Mouse (Mus musculus) embryonic facial prominence, embryonic 11.5 days (tissue): ENCODE results near the gene Rbbp7. TPM values are rescaled to one million over a fixed set of nuclear protein-coding genes. Genes with fewer than 3 reads are reported as not detected.

Experiments used
- ATAC-seq: fragments of 200-750 bp; cut with Nextera tagmentation; replicated peaks from 2 replicates; pipeline ENCODE4 v1.8.0; 2017; ENCODE audit warnings: low read depth; ENCODE audit not compliant: insufficient number of reproducible peaks, low FRiP score, low TSS enrichment
- DNase-seq: peaks from one replicate; pipeline ENCODE4 v3.0.0-alpha.2; 2015; ENCODE audit warnings: low spot score
- H3K27ac ChIP-seq: fragments of 300-500 bp; sonication (generic); replicated peaks from 2 replicates; pipeline ENCODE4 v1.5.1; 2014; ENCODE audit warnings: mild to moderate bottlenecking, low read depth, low read length, control low read depth
- H3K27me3 ChIP-seq: fragments of 300-500 bp; sonication (generic); 2 replicates; pipeline ENCODE4 v1.6.1; 2014; ENCODE audit warnings: mild to moderate bottlenecking, low read length, moderate library complexity, mixed read lengths; ENCODE audit not compliant: control insufficient read depth, insufficient read depth
- H3K36me3 ChIP-seq: fragments of 300-500 bp; sonication (generic); replicated peaks from 2 replicates; pipeline ENCODE4 v1.6.1; 2014; ENCODE audit warnings: low read depth, mild to moderate bottlenecking, low read length, moderate library complexity, mixed read lengths; ENCODE audit not compliant: control insufficient read depth, insufficient read depth
- H3K4me1 ChIP-seq: fragments of 300-500 bp; sonication (generic); 2 replicates; pipeline ENCODE4 v1.6.1; 2014; ENCODE audit warnings: low read length, mixed read lengths; ENCODE audit not compliant: control insufficient read depth, insufficient read depth
- H3K4me2 ChIP-seq: fragments of 300-500 bp; sonication (generic); 2 replicates; pipeline ENCODE4 v1.6.1; 2014; ENCODE audit warnings: low read depth, mild to moderate bottlenecking, control low read depth, low read length, moderate library complexity
- H3K4me3 ChIP-seq: fragments of 300-500 bp; sonication (generic); 2 replicates; pipeline ENCODE4 v1.5.1; 2014; ENCODE audit warnings: low read depth, low read length, control low read depth
- H3K9ac ChIP-seq: fragments of 300-500 bp; sonication (generic); replicated peaks from 2 replicates; pipeline ENCODE4 v1.6.1; 2014; ENCODE audit warnings: mild to moderate bottlenecking, control low read depth, low read length
- H3K9me3 ChIP-seq: fragments of 300-500 bp; sonication (generic); replicated peaks from 2 replicates; pipeline ENCODE4 v1.6.1; 2016; ENCODE audit warnings: mild to moderate bottlenecking, low read length, inconsistent platforms, mixed read lengths; ENCODE audit not compliant: control insufficient read depth
- WGBS: fragments of 180-500 bp; shearing (Covaris S2); extraction: QIAGEN DNeasy Blood & Tissue Kit; methylation state at CpG from one replicate; pipeline ENCODE4 v1.1.7; 2014; 5-methylcytosine and 5-hydroxymethylcytosine counted together
- polyA plus RNA-seq: library from polyadenylated mRNA; unstranded; fragments of >200 nt; fragmentation: Nextera tagmentation; extraction: Ambion mirVana; gene quantifications from 2 replicates; pipeline ENCODE4 v1.2.1, GENCODE M21; 2014

Gene Rbbp7
- polyA plus RNA-seq, 1 experiment from 2014 or later: 426 TPM

DNA sequence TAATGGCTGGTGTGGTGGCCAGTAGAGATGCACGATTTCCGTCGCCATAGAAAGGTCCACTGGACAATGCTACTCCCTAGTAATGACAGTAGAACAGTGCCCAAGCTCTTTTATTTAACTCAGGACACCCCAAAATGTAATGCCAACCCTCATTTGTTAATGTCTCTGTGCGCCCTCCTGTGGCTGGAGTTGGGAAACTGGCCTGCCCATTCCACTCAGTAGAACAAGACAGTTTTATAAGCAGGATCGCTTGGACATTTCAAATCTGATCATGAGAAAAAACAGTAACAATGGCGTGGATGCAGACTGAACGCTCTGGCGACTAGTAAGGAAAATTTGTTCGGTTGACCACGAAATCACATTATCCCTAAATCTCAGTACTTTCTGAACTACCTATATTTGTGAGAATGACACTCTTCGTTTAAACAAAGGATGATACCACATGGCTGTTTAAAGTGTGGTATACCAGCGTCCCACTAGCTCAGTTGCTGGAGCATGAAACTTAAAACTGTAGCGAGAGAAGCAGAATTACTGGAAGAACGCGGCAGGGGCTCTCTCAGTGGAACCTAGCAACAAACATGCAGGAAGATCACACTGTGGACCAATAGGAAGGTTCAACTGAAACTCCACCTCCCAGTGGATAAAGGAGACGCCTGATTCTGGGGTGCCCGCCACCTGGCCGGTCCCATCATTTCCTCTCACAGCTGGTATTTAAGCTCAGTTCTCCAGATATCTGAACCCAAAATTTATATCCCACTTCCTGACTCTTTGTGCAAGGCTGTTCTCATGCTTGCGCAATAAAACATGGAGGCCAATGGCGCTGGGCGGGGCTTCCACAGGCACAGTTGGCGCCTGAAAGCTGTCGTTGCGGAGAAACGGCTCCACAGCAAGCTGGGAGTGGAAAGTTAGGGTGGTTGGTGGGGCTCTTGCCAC is 24.9 kb upstream of the Rbbp7 start:
- Histone ChIP-seq H3K36me3 (no peaks in the 10 kb centered on the region), H3K4me3 (peak overlapping the region; percentile 33), H3K4me1 (no peaks in the 10 kb centered on the region), H3K4me2 (peak overlapping the region; percentile 40), H3K9ac (peak overlapping the region; percentile 48; the same call in 1 of the 2 replicates), H3K9me3 (no peaks in the 10 kb centered on the region), H3K27ac (peak overlapping the region; percentile 70), H3K27me3 (no peaks in the 10 kb centered on the region)
- 26% methylated on average over 25 of the region's 25 CpGs for WGBS
- DNase-seq (peak; percentile 71), ATAC-seq (peak; percentile 78)

DNA sequence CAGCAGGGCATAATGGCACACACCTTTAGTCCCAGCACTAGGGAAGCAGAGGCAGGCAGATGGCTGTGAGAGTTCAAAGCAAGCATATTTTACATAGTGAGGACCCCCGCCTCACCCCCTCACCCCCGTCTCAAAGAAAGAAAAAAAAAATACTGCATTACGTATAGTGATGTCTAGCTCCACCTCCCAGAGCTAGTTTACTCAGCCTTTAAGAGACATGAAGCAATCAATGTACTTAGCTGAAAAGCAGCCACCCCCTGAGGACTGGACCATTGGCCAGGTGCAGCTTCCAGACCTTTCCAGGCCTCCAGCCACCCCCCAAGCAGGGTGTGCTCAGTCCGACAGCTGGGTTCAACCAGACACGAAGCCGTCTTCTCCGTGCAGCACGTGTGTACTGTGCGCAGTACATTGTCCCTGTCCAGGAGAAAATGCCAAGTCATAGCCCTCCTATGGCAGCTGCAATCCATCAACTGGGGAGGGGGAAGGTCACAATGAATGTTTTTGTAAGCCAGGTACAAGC is 24.0 kb upstream of the Rbbp7 start:
- peak overlapping the region; percentile 70 for H3K27ac ChIP-seq
- peak; percentile 36; the same call in 1 of the 2 replicates for ATAC-seq
- peak overlapping the region; percentile 40; the same call in 1 of the 2 replicates for H3K4me2 ChIP-seq
- 32% methylated on average over 9 of the region's 9 CpGs for WGBS
- H3K36me3 ChIP-seq: no peaks in the 10 kb centered on the region
- peak overlapping the region; percentile 33 for H3K4me3 ChIP-seq
- no peaks in the 10 kb centered on the region for H3K27me3 ChIP-seq
- peak; percentile 24 for DNase-seq
- H3K4me1 ChIP-seq: no peaks in the 10 kb centered on the region
- H3K9me3 ChIP-seq: no peaks in the 10 kb centered on the region
- no peak overlapping the region for H3K9ac ChIP-seq

DNA sequence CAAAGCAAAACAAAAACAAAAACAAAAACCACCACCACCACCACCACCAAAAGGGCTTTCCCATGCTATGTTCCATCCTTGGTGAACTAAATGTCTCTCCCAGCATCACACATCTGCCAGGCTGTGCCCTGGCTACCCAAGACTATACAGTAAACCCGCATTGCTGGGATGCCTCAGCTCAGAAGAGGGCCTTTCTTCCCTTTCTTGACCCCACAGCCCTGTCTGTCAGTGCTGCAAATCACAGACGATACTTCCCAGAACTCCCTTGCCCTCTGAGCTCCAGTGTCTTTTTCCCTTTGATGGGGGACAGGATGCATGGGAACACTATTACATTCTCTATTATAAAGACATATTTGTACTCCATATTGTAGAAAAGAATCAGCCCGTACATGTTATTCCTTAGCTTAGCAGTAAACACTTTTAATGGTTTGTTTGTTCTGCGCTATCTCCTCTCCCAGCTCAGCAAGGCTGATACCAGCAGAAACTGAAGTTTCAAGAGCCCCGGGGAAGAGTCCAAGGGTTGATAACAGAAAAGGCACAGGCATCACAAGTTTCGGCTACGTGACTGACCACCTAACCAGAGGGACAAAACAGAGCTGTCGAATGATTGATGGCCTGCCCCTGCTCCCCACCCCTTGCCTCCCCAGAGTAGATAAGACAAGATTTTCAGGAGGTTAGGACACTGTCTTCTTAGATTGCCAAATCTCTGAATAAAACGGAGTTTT is 11.3 kb upstream of the Rbbp7 start:
- 46% methylated on average over 9 of the region's 9 CpGs for WGBS
- Histone ChIP-seq H3K4me3 (no peak overlapping the region), H3K9me3 (no peaks in the 10 kb centered on the region), H3K4me2 (no peak overlapping the region), H3K27me3 (no peaks in the 10 kb centered on the region), H3K27ac (no peak overlapping the region), H3K4me1 (no peaks in the 10 kb centered on the region), H3K9ac (no peak overlapping the region), H3K36me3 (no peaks in the 10 kb centered on the region)
- no peak for ATAC-seq
- DNase-seq: no peak

DNA sequence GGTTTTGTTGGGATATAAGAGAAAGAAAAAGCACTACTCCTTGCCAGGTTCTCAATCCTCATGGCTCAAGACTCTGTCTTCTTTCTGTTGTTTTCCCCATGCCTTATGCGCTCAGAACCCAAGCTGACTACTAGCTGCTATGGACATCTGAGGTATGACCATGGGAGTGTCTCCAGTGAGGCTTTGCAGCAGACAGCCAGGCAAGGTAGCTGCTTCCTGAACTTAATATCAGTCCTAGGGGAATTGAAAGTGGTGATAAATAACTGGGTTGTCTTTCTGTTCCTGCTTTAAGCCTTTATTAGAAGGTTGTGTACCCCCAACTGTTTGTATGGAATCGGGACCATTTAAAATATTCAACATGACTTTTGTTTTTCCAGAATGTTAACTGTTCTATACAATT is 7.8 kb upstream of the Rbbp7 start:
- no peaks in the 10 kb centered on the region for H3K36me3 ChIP-seq
- H3K27me3 ChIP-seq: no peaks in the 10 kb centered on the region
- H3K4me3 ChIP-seq: no peak overlapping the region
- H3K9me3 ChIP-seq: no peaks in the 10 kb centered on the region
- ATAC-seq (no peak), DNase-seq (no peak)
- no peak overlapping the region for H3K4me2 ChIP-seq
- WGBS: 87% methylated on average over 2 of the region's 2 CpGs
- no peak overlapping the region for H3K27ac ChIP-seq
- H3K9ac ChIP-seq: no peak overlapping the region
- H3K4me1 ChIP-seq: no peaks in the 10 kb centered on the region

DNA sequence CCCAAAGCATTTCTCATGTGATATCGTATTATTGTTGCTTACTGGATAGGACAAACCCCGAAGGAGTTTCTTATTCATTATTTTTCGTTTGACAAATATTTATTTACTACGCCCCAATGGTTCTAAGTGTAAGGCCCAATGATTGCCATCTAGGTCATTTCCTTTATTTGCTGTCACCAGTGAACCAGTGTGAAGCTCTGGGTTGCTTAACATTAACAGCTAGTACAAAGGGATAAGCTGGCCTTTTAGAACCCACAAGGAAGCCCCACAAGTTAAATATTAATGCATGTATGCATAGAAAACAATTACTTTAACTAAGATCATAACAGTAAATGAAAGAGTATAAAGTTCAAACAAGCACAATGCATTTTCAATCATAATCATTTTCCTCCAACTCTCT is 5.9 kb upstream of the Rbbp7 start:
- DNase-seq: no peak
- Histone ChIP-seq H3K4me1 (no peaks in the 10 kb centered on the region), H3K27ac (no peak overlapping the region), H3K9me3 (no peaks in the 10 kb centered on the region), H3K36me3 (no peaks in the 10 kb centered on the region), H3K27me3 (no peaks in the 10 kb centered on the region), H3K4me3 (no peak overlapping the region), H3K9ac (no peak overlapping the region), H3K4me2 (no peak overlapping the region)
- ATAC-seq: no peak
- 88% methylated on average over 4 of the region's 4 CpGs for WGBS

DNA sequence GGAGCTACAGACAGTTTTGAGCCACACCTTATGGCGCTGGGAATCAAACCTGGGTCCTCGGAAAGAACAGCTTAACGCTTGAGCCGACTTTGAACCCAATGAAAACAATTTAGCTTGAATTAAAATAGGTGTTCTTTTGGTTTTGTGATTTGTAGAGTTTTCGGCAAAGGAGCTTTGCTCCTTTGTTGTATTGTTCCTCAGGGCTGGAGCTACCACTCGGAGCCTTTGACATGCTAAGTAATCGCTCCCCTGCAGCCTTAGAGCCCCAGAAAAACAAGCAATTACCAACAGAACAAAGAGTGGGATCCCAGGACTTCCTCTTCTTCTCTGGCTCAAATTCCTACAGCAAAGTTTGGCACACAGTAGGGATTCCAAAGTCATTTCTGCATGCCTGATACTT is 4.1 kb upstream of the Rbbp7 start:
- H3K27me3 ChIP-seq: no peaks in the 10 kb centered on the region
- no peak overlapping the region for H3K27ac ChIP-seq
- no peak overlapping the region for H3K4me2 ChIP-seq
- H3K9me3 ChIP-seq: no peaks in the 10 kb centered on the region
- DNase-seq (no peak), ATAC-seq (no peak)
- no peak overlapping the region for H3K9ac ChIP-seq
- H3K36me3 ChIP-seq: no peaks in the 10 kb centered on the region
- WGBS: 39% methylated on average over 7 of the region's 7 CpGs
- no peak overlapping the region for H3K4me3 ChIP-seq
- no peaks in the 10 kb centered on the region for H3K4me1 ChIP-seq

DNA sequence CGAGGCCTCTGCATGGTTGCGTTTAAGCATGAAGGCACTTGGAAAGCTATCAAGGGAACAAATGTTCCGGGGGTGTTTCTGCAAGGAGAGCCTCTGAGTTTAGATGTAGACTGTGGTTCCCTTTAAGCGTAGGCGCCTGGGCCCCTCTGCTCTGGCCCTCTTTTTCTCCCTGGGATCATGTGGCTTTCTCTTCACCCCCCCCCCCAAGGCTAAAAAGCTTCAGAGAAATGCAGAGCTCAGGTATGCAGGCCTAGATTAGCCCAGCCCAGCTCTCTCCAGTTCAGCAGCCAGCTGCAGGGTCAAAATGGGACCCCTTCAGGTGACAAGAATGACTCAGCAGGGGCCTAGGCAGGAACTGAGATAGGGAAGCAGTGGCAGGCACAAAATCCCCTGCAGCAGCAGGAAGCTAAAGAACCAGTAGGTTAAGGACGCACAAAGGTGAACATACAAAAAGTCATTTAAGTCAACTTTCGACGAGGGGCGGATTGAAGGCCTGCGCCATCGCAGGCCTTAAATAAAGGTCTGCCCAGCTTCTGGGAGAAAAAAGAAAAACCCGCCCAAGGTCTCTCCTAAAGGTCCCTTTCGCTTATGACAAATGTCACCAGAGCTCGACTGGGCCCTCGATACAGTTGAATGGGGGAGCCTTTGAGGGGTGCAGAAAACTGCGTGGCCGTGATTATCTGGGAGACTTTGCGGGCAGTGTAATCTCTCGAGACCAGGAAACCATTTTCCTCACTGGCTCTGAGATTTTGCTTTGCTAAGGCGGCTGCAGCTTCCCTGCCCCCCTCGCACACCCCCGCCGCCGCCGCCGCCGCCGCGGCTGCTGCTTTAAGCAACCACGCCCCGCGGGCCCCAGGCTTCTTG is 719 bp upstream of the Rbbp7 start:
- ATAC-seq: peak; percentile 39; the same call in 1 of the 2 replicates
- WGBS: 24% methylated on average over 28 of the region's 32 CpGs
- no peaks in the 10 kb centered on the region for H3K9me3 ChIP-seq
- peak; percentile 38 for DNase-seq
- H3K27ac ChIP-seq: peak overlapping the region; percentile 76
- H3K4me3 ChIP-seq: peak overlapping the region; percentile 54
- no peaks in the 10 kb centered on the region for H3K4me1 ChIP-seq
- peak overlapping the region; percentile 51 for H3K9ac ChIP-seq
- no peaks in the 10 kb centered on the region for H3K27me3 ChIP-seq
- peak overlapping the region; percentile 38 for H3K4me2 ChIP-seq
- no peaks in the 10 kb centered on the region for H3K36me3 ChIP-seq
